Mouse (Mus musculus) heart, postnatal 0 days (tissue): Measurements from ENCODE around the gene Cript.

Experiments used
- CTCF ChIP-seq: IDR thresholded peaks from 2 replicates; pipeline ENCODE4 v1.5.1; 2016; ENCODE audit warnings: antibody characterized with exemption, control low read depth, low read depth
- EP300 ChIP-seq: IDR thresholded peaks from 2 replicates; pipeline ENCODE4 v1.6.1; 2016; ENCODE audit warnings: antibody characterized with exemption, low read depth

DNA sequence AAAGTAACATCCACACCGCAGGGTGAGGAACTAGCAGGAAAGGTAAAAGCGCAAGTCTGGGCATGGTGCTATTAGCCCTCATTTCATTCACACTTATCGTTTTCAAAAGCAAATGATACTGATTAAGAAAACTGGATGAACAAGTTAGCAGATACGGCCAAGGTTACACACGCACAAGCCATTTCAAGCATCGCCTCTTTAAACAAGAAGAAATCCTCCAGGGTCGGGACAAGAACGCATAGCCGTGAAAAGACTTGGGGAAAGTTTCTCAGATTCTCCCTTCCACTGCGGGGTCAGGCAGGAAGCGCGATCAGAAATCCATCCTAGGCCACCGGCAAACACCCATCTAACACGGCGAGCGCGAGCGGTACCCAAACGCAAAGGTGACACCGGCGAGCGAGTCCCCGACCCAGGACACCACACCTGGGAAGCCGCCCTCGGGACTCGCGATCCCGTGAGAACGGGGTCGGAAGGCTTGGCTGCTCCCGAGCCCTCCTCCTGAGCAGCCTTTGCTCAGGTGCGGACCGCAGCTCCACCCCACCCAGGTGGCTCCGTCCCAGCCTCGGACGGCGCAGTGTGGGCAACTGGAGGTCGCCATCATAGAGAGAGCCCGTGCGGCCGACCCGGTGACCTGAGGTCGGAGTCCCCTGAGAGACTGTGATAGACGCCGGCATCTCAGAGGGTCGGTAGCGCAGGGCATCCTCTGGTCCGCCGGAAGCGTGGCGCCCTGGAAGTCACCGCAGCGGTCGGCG lies 683 bp upstream of the Cript start:
- no peak for TF ChIP-seq CTCF
- TF ChIP-seq EP300: no peak
